Mouse (Mus musculus): ENCODE data around the gene Fancg.

The Fancg gene

DNA sequence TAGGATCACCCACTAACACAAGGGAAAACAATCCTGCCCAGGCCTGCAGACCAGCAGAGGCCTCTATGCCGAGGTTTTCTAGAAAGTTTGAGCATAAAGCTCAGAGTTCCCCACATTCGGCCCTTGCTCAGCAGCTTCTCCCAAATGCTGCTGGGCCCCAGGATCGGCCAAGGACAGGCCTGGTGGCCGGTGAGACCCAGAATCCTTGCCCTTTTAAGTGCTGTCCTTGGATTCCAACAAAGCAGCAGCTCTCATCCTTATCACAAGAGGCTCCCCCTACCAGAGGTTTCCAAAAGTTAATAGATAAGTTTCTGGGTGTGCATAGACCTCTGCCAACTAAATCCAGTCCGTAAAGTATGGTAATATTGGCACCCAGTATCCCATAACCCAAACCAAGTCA, 36.4 kb downstream of the Fancg start:
- TF ChIP-seq GATA4 (IDR thresholded peaks at IDR 0.05; ENCODE audit: insufficient replicate concordance, low read length): no peak

DNA sequence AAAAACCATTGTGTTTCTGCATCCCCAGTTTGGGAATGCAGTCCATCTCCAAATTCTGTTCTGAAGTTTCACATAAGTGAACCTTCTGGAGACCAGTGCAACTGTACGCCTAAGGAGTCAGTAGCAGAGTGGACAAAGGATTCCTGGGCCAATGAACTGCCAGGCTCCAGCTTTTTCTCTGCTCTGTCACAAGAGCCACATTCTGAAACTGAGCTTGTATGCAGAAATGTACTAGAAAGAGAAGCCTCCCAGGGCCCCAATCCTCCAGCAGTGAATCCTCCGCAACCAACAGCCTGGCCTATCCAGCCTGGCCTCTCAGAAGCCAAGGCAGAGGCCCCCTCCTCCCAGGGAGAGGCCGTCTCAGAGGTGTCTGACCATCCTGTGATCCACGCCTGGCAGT, 37.4 kb downstream of the Fancg start:
- no peak for TF ChIP-seq GATA4 (IDR thresholded peaks at IDR 0.05; ENCODE audit: insufficient replicate concordance, low read length)

DNA sequence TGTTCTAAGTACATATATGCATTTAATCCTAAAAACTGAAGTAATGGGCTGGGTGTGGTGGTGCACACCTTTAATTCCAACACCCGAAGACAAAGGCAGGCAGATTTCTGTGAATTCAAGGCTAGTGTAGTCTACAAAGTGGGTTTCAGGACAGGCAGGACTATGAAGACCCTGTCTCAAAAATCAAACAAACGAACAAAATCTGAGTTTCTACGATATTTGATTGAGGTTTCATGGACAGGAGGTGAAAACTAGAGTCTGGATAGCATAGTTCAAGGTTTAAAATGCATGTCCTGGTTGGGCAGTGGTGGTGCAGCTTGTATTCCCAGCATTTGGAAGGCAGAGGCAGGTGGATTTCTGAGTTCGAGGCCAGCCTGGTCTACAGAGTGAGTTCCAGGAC, 41.0 kb downstream of the Fancg start, which contains the start of gene 1700022I11Rik:
TSS of gene 1700022I11Rik (plus strand) at position 301 of the 400 bp plus-strand sequence.
- TF ChIP-seq GATA4 (IDR thresholded peaks at IDR 0.05; ENCODE audit: insufficient replicate concordance, low read length): no peak

DNA sequence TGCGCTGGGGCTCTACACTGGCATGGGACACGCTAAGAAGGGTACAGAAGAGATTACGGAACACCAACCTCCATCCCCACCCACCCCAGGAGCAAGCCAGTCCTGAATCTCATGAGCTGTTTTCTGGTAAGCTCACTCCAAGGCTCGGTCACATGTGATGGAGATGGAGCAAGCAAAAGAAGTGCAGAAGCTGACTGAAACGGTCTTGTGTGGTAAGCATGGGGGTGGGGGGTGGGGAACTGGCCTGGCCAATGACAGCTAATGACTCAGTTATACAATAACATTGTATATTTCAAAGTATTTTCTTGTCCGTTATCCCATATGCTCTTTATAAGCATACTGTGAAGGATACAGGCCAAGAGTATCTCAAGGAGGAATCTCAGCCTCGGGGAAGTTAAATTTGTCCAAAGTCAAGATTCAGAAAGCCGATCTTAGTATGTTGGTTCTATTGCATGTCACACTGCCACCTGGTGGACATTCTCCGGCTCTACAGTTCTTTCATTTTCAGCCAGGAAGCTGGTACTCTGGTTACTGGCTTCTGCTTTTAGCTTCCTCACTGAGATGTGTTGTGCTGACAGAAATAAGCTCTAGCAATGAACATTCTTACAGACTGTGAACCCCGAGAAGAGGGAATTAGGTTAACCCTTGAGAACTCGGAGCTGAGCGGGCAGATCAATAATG, 45.1 kb downstream of the Fancg start:
- TF ChIP-seq GATA4 (IDR thresholded peaks at IDR 0.05; ENCODE audit: insufficient replicate concordance, low read length): no peak

DNA sequence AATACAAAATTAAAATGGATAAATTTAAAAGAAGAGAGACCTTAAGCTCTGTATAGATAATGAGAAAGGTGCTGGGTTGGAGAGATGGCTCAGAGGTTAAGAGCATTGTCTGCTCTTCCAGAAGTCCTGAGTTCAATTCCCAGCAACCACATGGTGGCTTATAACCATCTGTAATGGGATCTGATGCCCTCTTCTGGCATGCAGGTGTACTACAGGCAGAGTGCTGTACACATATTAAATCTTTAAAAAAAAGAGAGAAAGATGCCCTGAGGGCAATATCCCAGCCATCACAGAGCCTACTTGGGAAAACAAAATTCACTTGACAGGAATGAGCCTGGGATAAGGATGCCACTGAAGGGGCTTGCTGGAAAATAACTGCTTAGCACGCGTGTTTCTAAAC, 46.8 kb downstream of the Fancg start:
- no peak for TF ChIP-seq GATA4 (IDR thresholded peaks at IDR 0.05; ENCODE audit: insufficient replicate concordance, low read length)

DNA sequence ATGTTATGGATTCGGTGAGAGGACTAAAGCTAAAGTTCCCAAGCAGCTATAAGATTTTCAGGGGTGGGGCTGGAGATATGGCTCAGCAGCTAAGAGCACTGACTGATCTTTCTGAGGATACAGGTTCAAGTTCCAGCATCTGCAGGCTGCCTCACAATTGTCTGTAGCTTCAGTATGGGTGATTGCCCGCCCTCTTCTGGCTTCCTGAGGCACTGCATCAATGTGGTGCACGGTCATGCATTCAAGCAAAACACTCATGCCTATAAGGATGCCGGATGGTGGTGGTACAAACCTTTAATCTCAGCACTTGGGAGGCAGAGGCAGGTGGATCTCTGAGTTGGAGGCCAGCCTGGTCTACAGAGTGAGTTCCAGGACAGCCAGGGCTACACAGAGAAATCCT, 48.7 kb downstream of the Fancg start:
- TF ChIP-seq GATA4 (IDR thresholded peaks at IDR 0.05; ENCODE audit: insufficient replicate concordance, low read length): no peak

DNA sequence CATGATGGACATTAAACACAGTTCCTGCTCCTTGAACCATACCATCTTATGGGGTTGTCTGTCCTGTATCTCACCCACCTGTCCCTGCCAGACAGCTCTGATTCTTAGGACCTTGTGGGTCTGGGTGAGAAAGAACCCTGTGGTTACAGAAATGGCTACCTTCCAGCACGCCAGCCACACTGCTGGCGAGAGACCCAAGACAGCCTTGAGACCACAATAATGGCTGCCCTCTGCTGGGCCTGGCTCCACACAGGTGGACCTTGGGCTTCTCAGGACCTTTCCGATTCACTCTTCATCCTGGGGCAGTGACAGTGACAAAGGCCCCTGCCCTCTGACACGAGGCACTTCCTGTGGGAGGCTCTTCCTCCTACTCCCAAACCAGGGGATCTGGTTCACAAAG, 50.9 kb downstream of the Fancg start:
- no peak for TF ChIP-seq GATA4 (IDR thresholded peaks at IDR 0.05; ENCODE audit: insufficient replicate concordance, low read length)

DNA sequence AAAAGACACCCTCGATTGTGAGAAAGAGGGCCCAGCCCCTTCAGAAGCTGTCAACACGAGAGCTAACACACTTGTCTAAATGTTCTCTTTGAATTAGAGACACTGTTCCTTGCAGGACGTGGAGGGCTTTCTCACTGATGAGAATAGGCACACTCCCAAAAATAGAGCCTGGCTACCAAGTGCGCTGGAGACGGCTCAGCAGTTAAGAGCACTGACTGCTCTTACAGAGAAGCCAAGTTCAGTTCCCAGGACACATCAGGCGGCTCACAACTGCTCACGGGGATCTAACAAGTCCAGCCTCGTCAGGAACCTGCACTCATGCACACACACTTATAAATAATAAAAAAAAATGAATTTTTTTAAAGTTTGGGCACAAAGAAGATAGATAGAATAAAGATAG, 51.4 kb downstream of the Fancg start:
- no peak for TF ChIP-seq GATA4 (IDR thresholded peaks at IDR 0.05; ENCODE audit: insufficient replicate concordance, low read length)

DNA sequence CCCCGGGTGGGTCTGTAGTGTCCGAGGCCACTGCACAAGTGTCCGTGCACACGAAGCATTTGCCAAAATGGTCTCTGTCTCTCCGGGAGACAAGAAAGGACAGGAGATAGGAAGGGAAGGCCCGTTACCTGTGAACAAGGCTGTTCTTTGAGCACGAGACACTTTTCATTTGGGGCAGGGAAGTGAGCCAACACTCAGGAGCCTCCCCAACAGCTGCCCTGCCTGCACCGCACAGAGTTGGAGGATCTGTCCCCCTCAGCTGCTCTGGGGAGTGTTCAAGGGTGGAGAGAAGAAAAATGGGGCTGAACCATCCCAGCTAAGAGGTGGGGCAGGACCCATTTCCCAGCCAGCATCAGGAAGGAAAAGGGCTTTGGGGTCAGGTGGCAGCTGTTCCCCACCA, 52.3 kb downstream of the Fancg start:
- TF ChIP-seq GATA4 (IDR thresholded peaks at IDR 0.05; ENCODE audit: insufficient replicate concordance, low read length): no peak

DNA sequence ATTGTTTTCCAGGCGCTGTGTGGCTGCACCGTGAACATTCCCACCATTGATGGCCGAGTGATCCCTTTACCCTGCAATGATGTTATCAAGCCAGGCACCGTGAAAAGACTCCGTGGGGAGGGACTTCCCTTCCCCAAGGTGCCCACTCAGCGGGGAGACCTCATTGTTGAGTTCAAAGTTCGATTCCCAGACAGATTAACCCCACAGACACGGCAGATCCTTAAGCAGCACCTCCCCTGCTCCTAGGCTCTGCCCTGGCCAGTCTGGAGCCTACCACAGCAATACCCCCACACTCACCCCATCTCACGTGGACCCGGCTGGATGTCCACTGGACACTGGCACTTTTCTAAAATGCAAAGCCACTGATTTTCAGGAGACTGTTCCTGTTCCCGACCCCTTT, 53.0 kb downstream of the Fancg start:
- no peak for TF ChIP-seq GATA4 (IDR thresholded peaks at IDR 0.05; ENCODE audit: insufficient replicate concordance, low read length)

DNA sequence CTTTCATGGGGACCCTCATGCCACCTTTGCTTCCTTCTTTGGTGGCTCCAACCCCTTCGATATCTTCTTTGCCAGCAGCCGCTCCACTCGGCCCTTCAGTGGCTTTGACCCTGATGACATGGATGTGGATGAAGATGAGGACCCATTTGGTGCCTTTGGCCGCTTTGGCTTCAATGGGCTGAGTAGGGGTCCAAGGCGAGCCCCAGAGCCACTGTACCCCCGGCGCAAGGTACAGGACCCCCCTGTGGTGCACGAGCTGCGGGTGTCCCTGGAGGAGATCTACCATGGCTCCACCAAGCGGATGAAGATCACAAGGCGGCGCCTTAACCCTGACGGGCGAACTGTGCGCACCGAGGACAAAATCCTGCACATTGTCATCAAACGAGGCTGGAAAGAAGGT, 53.7 kb downstream of the Fancg start:
- TF ChIP-seq GATA4 (IDR thresholded peaks at IDR 0.05; ENCODE audit: insufficient replicate concordance, low read length): no peak

DNA sequence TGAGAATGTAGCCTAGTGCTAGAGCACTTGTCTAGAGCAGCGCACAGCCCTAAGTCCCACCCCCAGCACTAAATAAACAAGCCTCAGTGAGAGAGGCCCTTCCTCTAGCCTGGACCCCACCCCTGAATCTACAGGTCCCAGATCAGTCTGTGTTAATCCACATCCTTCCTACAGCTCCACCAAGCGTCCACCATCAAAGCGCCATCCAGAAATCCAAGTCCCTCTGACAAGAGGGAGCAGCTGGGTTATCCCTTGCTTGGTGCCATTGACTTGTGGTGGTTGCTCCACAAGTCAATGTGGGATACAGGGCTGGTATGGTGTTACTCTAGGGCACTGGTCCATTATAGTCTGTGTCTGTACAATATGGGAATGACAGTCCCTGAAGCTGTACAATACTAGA, 55.1 kb downstream of the Fancg start:
- TF ChIP-seq GATA4 (IDR thresholded peaks at IDR 0.05; ENCODE audit: insufficient replicate concordance, low read length): no peak

DNA sequence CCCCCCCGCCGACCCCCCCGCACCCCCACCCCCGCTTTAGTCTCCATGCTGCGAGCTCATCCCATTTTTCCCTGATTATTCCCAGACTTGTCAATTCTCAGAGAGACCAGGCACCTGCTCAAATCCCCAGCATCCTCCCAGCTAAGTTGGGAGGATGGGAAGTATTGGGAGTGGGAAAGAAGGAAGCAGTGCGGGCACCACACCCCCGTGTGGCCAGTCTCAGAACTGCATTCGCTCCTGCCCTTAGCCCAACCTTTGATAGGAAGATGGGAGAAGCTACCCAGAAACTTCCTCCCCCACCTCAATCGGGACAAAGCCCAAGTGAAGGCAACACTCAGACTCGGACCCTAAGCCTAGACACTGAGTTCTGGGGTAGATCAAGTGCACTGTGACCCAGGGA, 56.0 kb downstream of the Fancg start:
- TF ChIP-seq GATA4 (IDR thresholded peaks at IDR 0.05; ENCODE audit: insufficient replicate concordance, low read length): no peak

DNA sequence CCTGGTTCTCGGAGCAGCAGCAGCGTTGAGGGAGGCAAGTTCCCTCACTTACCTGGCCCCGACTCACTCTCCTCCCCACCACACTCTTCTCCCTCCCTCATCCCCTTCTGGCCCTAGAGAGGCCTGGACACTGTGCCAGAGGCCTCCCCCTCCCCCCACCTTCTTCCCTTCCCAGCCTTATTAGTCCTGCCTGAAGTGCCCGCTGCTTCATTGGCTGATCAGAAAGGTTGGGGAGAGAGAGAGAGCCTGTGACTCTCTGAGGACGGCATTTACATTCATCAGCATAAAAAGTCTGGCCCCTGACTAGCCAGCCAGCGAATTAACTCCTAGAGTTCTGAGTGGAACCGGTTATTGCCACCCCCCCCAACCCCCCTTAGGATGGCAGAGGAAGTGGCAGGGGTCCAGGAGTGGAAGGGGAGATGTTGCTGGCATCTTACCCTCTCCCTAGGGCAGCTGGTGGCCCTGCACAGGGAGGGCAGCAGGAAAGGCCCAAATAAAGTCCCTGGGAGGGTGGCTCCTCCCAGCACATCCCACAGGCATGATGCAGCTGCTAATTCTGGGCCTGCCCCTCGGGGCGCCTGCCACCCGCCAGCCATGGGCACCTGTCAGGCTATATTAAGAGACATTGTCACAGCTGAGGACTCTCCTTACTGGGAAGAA, 56.7 kb downstream of the Fancg start:
- TF ChIP-seq GATA4 (IDR thresholded peaks at IDR 0.05; ENCODE audit: insufficient replicate concordance, low read length): no peak

DNA sequence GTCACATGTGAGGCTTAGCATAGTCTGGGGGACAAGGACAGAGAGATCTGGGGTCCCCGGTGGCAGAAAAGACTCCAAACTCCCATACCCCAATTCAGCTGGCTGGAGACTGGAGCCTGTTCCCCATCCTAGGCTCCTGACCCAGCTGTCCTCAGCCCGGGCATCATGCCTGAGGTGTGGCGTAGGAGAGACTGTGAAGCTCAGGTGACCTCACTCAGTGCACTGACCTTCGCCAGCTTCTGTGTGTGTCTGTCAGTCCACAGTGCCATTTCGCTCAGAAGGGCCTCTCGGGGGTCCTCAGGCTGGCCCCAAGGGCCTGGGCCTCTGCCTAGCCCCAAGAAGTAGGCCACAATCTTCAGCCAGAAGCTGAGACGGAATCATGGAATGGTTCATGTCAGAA, 57.7 kb downstream of the Fancg start:
- TF ChIP-seq GATA4 (IDR thresholded peaks at IDR 0.05; ENCODE audit: insufficient replicate concordance, low read length): no peak

Measured in liver, adult (tissue).